Mouse (Mus musculus) midbrain, embryonic 10.5 days (tissue): ENCODE data around the gene Prkaa1. TPM values are rescaled to one million over a fixed set of nuclear protein-coding genes. Genes with fewer than 3 reads are reported as not detected.
A peak's percentile ranks its signal among the peaks of the same experiment; 100 is the strongest.

Experiments
- DNase-seq: peaks from one replicate; pipeline ENCODE4 v3.0.0-alpha.2; 2017; ENCODE audit warnings: low spot score
- H3K27ac ChIP-seq: fragments of 300-500 bp; sonication (generic); replicated peaks from 2 replicates; pipeline ENCODE4 v1.5.1; 2016; ENCODE audit warnings: mild to moderate bottlenecking
- H3K27me3 ChIP-seq: fragments of 300-500 bp; sonication (generic); 2 replicates; pipeline ENCODE4 v1.6.1; 2016; ENCODE audit warnings: low read depth, mild to moderate bottlenecking; ENCODE audit not compliant: poor library complexity, severe bottlenecking
- H3K36me3 ChIP-seq: fragments of 300-500 bp; sonication (generic); 2 replicates; pipeline ENCODE4 v1.6.1; 2016; ENCODE audit warnings: mild to moderate bottlenecking, moderate library complexity
- H3K4me1 ChIP-seq: fragments of 300-500 bp; sonication (generic); 2 replicates; pipeline ENCODE4 v1.6.1; 2016
- H3K4me3 ChIP-seq: fragments of 300-500 bp; sonication (generic); 2 replicates; pipeline ENCODE4 v1.5.1; 2016; ENCODE audit warnings: mild to moderate bottlenecking, moderate library complexity
- H3K9me3 ChIP-seq: fragments of 300-500 bp; sonication (generic); replicated peaks from 2 replicates; pipeline ENCODE4 v1.6.1; 2016; ENCODE audit warnings: mild to moderate bottlenecking
- WGBS: fragments of 180-500 bp; shearing (Covaris S2); methylation state at CpG from one replicate; pipeline ENCODE4 v1.1.7; 2016; 5-methylcytosine and 5-hydroxymethylcytosine counted together
- polyA plus RNA-seq: library from polyadenylated mRNA; unstranded; fragments of >200 nt; fragmentation: Nextera tagmentation; extraction: Ambion mirVana; gene quantifications from 2 replicates; pipeline ENCODE4 v1.2.1, GENCODE M21; 2016

Prkaa1 gene
- polyA plus RNA-seq, 1 experiment from 2014 or later: 13.6 TPM

DNA sequence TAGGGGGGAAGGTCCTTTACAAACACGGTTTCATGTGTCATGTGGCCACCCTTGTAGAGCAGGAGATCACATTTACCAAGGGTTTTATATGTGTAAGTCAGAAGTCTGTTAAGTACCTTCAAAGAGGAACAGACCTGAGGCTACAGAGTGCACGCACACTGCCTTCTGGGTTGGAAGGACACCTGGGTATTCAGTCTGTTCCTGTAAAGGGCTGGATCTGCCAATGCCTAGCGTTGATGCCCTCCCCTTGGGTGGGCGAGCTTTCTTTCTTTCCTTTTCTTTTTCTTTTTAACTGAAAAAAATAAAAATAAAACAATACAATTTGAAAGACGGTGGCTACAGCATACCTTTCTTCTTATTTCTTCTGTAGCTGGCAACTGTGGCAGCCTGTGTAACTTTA, 11.4 kb downstream of the Prkaa1 start:
- H3K36me3 ChIP-seq: no peaks in the 10 kb centered on the region
- H3K9me3 ChIP-seq: no peaks in the 10 kb centered on the region
- H3K27me3 ChIP-seq: no peaks in the 10 kb centered on the region
- H3K27ac ChIP-seq: no peak overlapping the region
- DNase-seq: no peak
- 83% methylated on average over 5 of the region's 5 CpGs for WGBS
- H3K4me1 ChIP-seq: no peaks in the 10 kb centered on the region
- H3K4me3 ChIP-seq: no peak overlapping the region

DNA sequence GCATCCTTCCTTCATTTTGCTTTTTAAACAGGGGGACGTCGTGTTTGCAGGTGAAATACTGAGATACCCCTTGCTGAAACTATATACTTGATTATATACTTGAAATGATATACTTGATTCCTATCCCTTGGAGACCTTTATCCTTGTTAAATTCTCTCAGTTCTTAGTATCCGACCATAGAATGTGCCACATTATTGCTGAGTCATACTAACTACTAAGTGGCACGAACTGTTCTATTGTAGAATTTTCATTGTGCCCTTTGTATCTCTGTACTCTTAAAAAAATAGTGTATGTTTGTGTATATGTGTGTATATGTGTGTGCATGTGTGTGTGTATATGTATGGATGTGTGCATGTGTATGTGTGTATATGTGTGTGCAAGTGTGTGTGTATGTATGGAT, 12.7 kb downstream of the Prkaa1 start:
- no peak overlapping the region for H3K4me3 ChIP-seq
- no peaks in the 10 kb centered on the region for H3K9me3 ChIP-seq
- no peak for DNase-seq
- 91% methylated on average over 4 of the region's 4 CpGs for WGBS
- no peaks in the 10 kb centered on the region for H3K27me3 ChIP-seq
- no peaks in the 10 kb centered on the region for H3K4me1 ChIP-seq
- H3K36me3 ChIP-seq: peaks cover 9% of the 10 kb centered on the region
- no peak overlapping the region for H3K27ac ChIP-seq

DNA sequence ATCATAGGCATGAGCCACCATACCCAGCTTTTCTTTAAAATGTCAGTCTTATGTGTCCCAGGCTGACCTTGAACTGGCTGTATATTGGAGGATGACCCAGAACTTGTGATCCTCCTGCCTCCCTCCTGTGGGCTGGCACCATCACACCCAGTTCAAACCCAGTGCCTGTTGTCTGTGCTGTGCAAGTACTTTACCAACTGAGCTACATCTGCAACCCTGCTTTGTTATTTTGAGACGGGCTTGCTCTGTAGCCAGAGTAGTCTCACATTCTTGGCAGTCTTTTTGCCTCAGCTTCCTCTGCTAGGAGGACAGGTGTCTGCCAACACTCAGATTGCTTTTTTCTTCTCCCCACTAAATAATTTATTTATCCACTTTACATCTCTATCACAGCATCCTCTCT, 13.7 kb downstream of the Prkaa1 start:
- Histone ChIP-seq H3K27me3 (no peaks in the 10 kb centered on the region), H3K4me1 (no peaks in the 10 kb centered on the region), H3K9me3 (no peaks in the 10 kb centered on the region), H3K4me3 (no peak overlapping the region), H3K27ac (no peak overlapping the region), H3K36me3 (peaks cover 16% of the 10 kb centered on the region)
- 97% methylated on average over 1 of the region's 1 CpGs for WGBS
- no peak for DNase-seq

DNA sequence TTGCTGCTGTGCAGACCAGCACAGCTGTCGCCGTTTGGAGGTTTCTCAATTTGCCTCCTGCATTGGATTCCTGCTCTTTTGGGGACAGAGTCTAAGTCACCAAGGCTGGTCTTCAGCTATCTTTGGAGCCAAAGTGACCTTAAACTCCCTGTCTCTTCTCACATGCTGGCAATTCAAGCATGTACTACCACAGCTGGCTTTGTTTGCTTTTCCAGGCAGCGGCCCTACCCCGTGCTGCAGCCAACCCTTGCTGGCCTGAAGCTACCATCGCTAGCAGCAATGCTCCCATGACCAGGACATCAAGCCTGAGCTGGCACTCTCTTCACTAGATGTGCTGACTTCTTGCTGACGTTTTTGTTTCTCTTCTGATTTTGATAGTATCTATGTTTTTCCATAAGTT, 15.2 kb downstream of the Prkaa1 start:
- whole genome bisulfite sequencing: 79% methylated on average over 6 of the region's 6 CpGs
- peaks cover 29% of the 10 kb centered on the region for H3K36me3 ChIP-seq

DNA sequence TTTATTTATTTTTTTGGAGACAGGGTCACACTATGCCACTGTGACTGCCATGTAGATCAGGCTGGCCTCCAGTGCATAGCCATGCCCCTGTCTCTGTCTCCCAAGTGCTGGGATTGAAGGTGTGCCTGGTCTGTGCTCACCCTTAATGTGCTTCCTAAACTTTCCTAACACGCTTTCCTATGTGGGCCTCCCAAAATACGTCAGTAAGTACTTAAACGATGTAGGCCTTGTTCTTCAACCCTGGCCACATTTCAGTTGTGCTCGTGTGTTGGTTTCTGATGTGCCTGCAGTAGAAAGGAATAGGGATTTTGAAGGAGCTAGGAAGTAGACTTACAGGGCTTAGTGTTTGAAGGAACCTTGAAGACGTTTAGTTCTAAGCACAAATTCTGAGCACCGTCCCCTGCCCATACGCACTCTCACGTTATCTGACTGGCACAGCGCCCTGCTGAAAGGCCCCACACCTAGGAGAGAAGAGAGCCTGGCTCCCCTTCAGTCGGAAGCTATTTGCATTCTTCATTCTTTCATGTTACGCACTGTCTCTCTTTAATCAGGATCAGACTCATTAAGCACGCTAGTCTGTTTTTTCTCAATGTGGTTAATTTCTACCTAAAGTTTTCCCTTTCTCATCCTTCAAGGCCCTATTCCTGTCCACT, 21.6 kb downstream of the Prkaa1 start:
- no peaks in the 10 kb centered on the region for H3K4me1 ChIP-seq
- no peak overlapping the region for H3K27ac ChIP-seq
- no peaks in the 10 kb centered on the region for H3K27me3 ChIP-seq
- H3K4me3 ChIP-seq: no peak overlapping the region
- no peak for DNase-seq
- 91% methylated on average over 12 of the region's 12 CpGs for WGBS
- H3K36me3 ChIP-seq: peaks cover 83% of the 10 kb centered on the region
- no peaks in the 10 kb centered on the region for H3K9me3 ChIP-seq

More for the DNA sequence above, 15.2 kb downstream of the Prkaa1 start:
- Histone ChIP-seq H3K9me3 (no peaks in the 10 kb centered on the region), H3K27me3 (no peaks in the 10 kb centered on the region), H3K4me3 (no peak overlapping the region), H3K4me1 (no peaks in the 10 kb centered on the region), H3K27ac (no peak overlapping the region)
- no peak for DNase-seq

DNA sequence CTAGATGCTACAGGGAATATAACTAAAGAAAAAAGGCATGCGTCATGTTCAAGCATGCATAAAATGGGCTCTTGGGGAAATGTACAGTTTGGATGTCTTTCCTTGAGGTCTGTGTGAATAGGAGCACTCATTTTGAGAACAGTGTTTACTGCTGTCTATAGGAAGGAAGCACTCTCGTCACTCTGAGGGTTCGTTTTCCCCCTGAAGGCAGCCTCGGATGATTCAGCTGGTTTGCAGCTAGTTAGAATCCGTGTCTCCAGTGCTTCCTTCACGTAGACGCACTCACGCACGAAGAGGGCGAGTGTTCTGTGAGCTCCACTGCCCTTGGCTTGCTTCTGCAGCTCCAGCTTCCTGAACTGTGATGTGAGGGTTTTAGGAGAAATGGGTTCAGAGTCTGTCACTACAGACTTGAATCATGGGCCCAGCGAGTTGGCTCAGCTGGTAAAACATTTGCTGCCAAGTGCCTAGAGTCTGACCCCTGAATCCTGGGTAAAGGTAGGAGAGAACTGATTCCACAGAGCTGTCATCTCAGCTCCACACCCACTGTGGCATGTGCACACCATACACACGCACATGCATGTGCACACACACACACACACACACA, 29.7 kb downstream of the Prkaa1 start:
- Histone ChIP-seq H3K4me3 (no peak overlapping the region), H3K27me3 (no peaks in the 10 kb centered on the region), H3K27ac (no peak overlapping the region), H3K4me1 (no peaks in the 10 kb centered on the region), H3K9me3 (no peaks in the 10 kb centered on the region), H3K36me3 (peaks cover 79% of the 10 kb centered on the region)
- DNase-seq: no peak
- 93% methylated on average over 12 of the region's 12 CpGs for WGBS

DNA sequence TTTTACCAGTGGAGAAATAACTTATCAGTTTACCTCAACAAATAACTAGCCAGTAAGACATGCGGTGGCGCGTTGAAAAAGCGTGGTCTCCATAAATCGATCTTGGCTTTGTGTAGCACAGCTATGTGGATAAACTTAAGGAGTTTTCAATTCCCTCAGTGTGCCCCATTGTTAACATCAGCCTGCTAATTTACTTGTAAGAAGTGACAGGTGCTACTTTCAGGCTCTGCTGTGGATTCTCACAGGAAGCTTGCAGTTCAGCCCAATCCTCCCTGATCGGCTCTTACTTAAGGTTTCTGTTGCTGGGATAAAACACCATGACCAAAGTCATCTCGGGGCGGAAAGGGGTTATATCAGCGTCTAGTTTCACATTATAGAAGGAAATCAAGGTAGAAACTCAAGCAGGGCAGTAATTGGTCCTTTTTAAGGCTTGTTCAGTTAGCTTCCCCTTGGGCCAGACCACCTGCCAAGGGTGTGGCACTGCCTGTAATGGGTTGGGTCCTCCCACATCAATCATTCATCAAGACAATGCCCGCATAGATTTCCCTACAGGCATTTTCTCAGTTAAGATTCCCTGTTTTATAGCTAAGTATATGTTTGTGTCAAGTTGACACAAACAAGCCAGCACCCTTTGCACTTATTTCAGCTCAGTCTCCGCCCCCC, 41.1 kb downstream of the Prkaa1 start:
- DNase-seq: no peak
- H3K4me3 ChIP-seq: peak overlapping the region; percentile 97
- no peaks in the 10 kb centered on the region for H3K9me3 ChIP-seq
- peaks cover 21% of the 10 kb centered on the region for H3K4me1 ChIP-seq
- H3K27ac ChIP-seq: peak overlapping the region; percentile 91
- H3K36me3 ChIP-seq: peaks cover 4% of the 10 kb centered on the region
- H3K27me3 ChIP-seq: no peaks in the 10 kb centered on the region
- 53% methylated on average over 10 of the region's 11 CpGs for WGBS

DNA sequence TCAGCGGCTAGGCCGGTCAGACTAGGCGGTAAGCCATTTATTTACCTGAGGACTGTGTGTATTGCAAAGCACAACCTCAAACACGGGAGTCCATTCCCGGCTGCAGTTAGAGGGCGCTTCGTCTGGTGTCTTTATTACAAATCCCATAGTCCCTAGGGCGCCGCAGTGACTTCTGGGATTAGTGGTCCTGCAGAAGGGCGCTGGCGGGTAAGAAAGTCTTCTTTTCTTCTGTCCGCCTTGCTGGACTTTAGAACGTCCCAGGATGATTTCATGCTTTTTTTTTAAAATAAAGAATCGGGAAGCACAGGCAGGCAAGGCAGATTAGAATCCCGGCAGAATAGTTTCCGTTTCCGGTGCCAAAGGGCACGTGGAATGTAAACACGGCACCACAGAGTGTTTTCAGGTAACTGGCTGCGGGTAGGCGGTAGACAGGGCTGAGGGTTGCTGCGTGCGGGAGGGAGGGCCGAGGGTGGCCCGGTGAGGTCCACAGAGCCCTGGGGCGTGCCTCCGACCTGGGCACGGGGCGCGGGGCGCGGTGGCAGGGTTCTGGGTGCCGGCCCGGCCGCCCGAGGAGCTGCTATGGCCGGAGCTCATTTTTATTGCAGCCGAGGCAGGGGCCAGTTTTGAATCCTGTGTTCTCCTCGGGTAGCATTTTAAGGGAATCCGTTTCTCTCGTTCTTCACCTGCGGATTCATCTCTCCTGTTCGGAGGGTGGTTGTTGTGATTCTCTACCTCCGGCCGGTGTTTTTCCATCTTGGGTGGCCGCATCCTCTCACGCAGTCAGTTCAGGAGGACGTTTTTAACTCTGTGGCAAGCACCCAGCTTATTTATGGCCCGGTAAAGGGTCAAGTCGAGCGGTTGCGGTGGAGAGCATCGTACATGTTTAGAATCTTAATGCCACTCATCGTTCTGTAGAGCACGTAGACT, 42.0 kb downstream of the Prkaa1 start, which contains the start of gene Ttc33:
Gene Ttc33, plus strand, starts transcription at position 160 of the 927 bp plus-strand sequence.
- peak; percentile 68 for DNase-seq
- Histone ChIP-seq H3K9me3 (no peaks in the 10 kb centered on the region), H3K36me3 (peaks cover 12% of the 10 kb centered on the region), H3K4me3 (peak within 1 kb of the TSS; percentile 97), H3K4me1 (peaks cover 21% of the 10 kb centered on the region), H3K27ac (peak within 1 kb of the TSS; percentile 91), H3K27me3 (no peaks in the 10 kb centered on the region)
- WGBS: under 1% methylated on average over 55 of the region's 55 CpGs

DNA sequence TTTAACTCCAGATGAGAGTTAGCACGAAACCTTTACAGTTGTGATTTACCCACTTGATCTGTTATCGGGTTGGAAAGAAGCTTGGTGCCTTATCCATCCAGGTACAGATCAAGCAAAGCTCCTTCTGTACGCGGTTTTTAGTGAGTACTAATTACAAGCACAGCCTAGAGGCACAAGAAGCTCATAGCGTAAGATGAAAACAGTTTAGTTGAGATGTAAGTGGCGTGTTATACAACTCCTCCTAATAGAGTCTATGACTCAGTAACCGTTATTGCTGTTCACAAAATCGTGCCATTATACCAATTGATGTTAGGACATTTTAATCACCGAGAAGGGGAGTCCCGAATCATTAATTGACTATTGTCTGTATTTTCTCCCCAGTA, 42.6 kb downstream of the Prkaa1 start:
- H3K9me3 ChIP-seq: no peaks in the 10 kb centered on the region
- H3K27me3 ChIP-seq: no peaks in the 10 kb centered on the region
- H3K27ac ChIP-seq: peak overlapping the region; percentile 91
- WGBS: 49% methylated on average over 10 of the region's 10 CpGs
- H3K4me1 ChIP-seq: peaks cover 21% of the 10 kb centered on the region
- peak overlapping the region; percentile 97 for H3K4me3 ChIP-seq
- DNase-seq: no peak
- peaks cover 18% of the 10 kb centered on the region for H3K36me3 ChIP-seq

DNA sequence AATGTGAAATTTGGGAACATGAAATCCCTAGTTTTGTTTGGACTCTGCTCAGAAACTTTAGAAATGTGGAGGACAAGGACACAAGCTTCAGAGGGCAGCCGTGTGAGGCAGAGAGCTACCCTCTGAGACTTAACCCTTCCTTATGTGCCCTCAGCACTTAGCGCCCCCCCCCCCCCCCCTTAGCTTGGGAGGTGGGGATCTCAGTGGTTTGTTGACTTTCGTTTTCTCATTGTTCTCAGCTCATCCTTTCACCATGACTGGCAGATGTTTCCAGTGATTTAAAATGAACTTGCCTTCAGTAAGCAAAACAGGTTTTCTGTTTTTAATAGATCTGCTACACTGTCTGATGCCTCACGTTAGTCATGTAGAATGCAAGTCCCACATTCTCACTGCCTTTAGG, 43.5 kb downstream of the Prkaa1 start:
- Histone ChIP-seq H3K4me3 (no peak overlapping the region), H3K27me3 (no peaks in the 10 kb centered on the region), H3K36me3 (peaks cover 25% of the 10 kb centered on the region), H3K27ac (no peak overlapping the region), H3K4me1 (peaks cover 21% of the 10 kb centered on the region), H3K9me3 (no peaks in the 10 kb centered on the region)
- 78% methylated on average over 4 of the region's 4 CpGs for WGBS
- no peak for DNase-seq

DNA sequence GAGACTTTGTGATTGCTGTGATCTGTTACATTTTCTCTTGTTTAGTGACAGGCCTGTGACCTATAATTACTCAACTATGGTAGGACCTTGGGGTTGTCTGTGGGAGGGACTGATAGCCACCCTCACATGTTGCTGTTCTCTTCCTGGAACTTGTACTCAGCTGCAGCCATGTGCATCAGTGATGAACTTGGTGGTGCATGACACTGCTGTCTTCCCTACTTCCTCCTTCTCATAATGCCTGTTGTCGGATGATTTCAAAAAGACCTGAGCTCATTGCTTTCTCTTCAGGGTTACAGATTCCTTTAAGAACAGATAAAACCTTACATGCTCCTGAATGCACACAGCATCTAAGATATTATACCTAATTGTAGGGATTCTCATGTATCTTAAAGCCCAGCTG, 44.4 kb downstream of the Prkaa1 start:
- Histone ChIP-seq H3K36me3 (peaks cover 26% of the 10 kb centered on the region), H3K4me3 (no peak overlapping the region), H3K4me1 (peaks cover 21% of the 10 kb centered on the region), H3K27ac (no peak overlapping the region), H3K27me3 (no peaks in the 10 kb centered on the region), H3K9me3 (no peaks in the 10 kb centered on the region)
- 86% methylated on average over 1 of the region's 1 CpGs for WGBS
- no peak for DNase-seq

DNA sequence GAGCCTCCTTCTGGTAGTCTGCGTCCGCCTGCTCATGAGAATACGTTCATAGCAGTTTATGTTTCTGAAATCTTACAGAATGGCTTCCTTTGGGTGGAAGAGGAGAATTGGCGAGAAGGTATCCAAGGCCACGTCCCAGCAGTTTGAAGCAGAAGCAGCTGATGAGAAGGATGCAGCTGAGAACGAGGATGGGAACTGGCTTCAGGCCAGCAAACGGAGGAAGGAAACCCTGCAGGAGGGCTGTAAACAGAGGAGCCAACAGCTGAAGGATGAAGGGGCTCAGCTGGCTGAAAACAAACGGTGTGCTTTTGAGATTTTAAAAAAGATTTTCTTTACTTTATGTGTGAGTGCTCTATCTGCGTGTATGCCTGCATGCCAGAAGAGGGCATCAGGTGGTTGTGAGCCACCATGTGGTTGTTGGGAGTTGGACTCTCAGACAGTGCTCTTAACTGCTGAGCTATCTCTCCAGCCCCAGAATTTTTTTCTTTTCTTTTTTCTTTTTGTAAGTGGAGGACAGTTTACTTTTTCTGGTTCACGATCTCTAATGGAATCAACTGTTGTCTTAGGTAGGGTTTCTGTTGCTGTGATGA, 45.9 kb downstream of the Prkaa1 start:
- Histone ChIP-seq H3K4me1 (peaks cover 16% of the 10 kb centered on the region), H3K36me3 (peaks cover 28% of the 10 kb centered on the region), H3K4me3 (no peak overlapping the region), H3K9me3 (no peaks in the 10 kb centered on the region), H3K27ac (no peak overlapping the region), H3K27me3 (no peaks in the 10 kb centered on the region)
- 83% methylated on average over 10 of the region's 10 CpGs for WGBS
- DNase-seq: no peak
